9 mouse cellular contexts compared by ENCODE assay signal in the genomic region with DNA sequence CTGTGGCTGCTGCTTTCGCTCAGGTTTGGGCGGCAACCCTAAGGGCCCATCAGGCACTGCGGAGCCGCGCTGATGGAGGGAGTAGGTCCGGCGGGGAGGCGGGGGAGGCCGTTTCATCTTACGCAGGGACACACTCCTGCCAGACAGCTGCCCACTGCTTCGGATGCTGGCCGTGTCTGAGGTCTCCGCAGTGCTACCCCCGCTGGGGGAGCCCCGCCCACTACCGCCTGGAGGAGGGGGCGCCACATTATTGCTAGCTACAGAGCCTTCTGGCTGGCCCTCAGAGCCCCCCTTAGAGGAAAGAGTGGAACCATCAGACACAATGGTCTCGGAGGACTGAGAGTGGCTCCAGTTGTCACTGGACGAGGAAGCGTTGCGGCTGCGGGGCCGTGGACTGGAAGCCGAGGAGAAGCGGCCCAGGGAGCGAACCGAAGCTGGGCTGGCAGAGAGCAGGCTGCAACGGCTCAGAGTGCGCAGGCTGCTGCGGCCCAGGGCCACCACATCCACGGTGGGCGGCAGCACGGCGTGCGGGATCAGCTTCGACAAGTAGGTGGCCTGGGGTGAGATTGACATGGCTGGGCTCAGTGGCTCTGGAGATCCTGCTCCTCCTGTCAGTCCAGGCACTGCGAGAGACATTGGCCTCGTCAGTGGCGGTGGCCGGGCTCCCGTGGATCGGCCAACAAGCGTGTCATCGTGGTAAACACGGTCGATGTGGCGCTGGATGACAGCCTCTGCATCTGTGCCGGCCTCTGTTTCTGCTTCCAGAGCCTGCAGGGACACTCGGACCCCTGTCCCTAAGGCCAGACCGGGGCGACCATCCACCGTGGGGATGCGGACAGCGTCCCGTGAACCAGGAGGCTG. TPM values are rescaled to one million over a fixed set of nuclear protein-coding genes. Genes with fewer than 3 reads are reported as not detected.
A peak's percentile ranks its signal among the peaks of the same experiment; 100 is the strongest.
DNase-seq lines count a peak whose midpoint lies in the region; ATAC-seq and TF ChIP-seq lines count a peak whose summit lies in the region.
"Had no signal": no experiment of that assay in that cellular context is flagged by ENCODE, and none has a peak within 500 bp of the region (broad histone marks: within the 10 kb centered on the region; RNA-seq: fewer than 3 reads in every experiment).

No protein-coding gene starts in this region.

- peak overlapping the region; percentile 43 for H3K4me3 ChIP-seq in layer of hippocampus, adult 2 months
- H3K4me3 ChIP-seq in embryonic facial prominence, embryonic 13.5 days = peak overlapping the region; percentile 21
- H3K4me3 ChIP-seq in intestine, embryonic 14.5 days (ENCODE audit: low read depth, low read length) = peak overlapping the region; percentile 20
- H3K4me3 ChIP-seq in neural tube, embryonic 13.5 days = peak overlapping the region; percentile 31

- H3K4me2 ChIP-seq in embryonic facial prominence, embryonic 13.5 days = peak overlapping the region; percentile 50
- peak overlapping the region; percentile 44 for H3K4me2 ChIP-seq in intestine, embryonic 14.5 days (ENCODE audit: low read length)
- peak overlapping the region; percentile 57 for H3K4me2 ChIP-seq in neural tube, embryonic 13.5 days

- peaks cover 38% of the 10 kb centered on the region for H3K27me3 ChIP-seq in embryonic facial prominence, embryonic 13.5 days
- 0 out of 2 replicates have a peak, but pooled peaks cover 9% of the 10 kb centered on the region for H3K27me3 ChIP-seq in intestine, embryonic 14.5 days (replicated peaks; ENCODE audit: control insufficient read depth, insufficient read depth, low read length)
- H3K27me3 ChIP-seq in neural tube, embryonic 13.5 days = no peaks in the 10 kb centered on the region; the same call in 1 of the 2 replicates

- no peaks in the 10 kb centered on the region for H3K9me3 ChIP-seq in embryonic facial prominence, embryonic 13.5 days
- H3K9me3 ChIP-seq in intestine, embryonic 14.5 days (ENCODE audit: control insufficient read depth, low read length) = no peaks in the 10 kb centered on the region
- H3K9me3 ChIP-seq in neural tube, embryonic 13.5 days = no peaks in the 10 kb centered on the region

- H3K4me1 ChIP-seq in embryonic facial prominence, embryonic 13.5 days = peaks cover 90% of the 10 kb centered on the region
- peaks cover 28% of the 10 kb centered on the region for H3K4me1 ChIP-seq in intestine, embryonic 14.5 days (replicated peaks; ENCODE audit: control insufficient read depth, insufficient read depth, low read length)
- H3K4me1 ChIP-seq in neural tube, embryonic 13.5 days (replicated peaks) = peaks cover 53% of the 10 kb centered on the region

- H3K36me3 ChIP-seq in embryonic facial prominence, embryonic 13.5 days = peaks cover 64% of the 10 kb centered on the region
- H3K36me3 ChIP-seq in intestine, embryonic 14.5 days (ENCODE audit: control insufficient read depth, insufficient read depth, low read length) = peaks cover 42% of the 10 kb centered on the region
- H3K36me3 ChIP-seq in neural tube, embryonic 13.5 days = peaks cover 64% of the 10 kb centered on the region

- peak overlapping the region; percentile 60; the same call in 1 of the 2 replicates for H3K9ac ChIP-seq in embryonic facial prominence, embryonic 13.5 days
- H3K9ac ChIP-seq in intestine, embryonic 14.5 days (ENCODE audit: low read length) = no peak overlapping the region
- H3K9ac ChIP-seq in neural tube, embryonic 13.5 days = peak overlapping the region; percentile 63

- DNase-seq in layer of hippocampus, adult 2 months (ENCODE audit: low spot score in 2 of 2) = no peak
- DNase-seq in layer of hippocampus, adult 9-11 months = no peak
- DNase-seq in intestine, embryonic 14.5 days (ENCODE audit: low spot score) = no peak
- no peak for DNase-seq in adrenal gland, adult 8-10 months
- DNase-seq in right cerebral cortex, adult 2 months (ENCODE audit: low spot score in 2 of 2) = no peak
- DNase-seq in spleen, postnatal 4 days (ENCODE audit: low spot score in 2 of 2) = no peak
- DNase-seq: kidney, adult 2 months had no signal

- no peak for TF ChIP-seq CTCF in layer of hippocampus, adult 2 months (conservative IDR thresholded peaks at IDR 0.05)

- 30% methylated on average over 55 of the region's 55 CpGs for WGBS in embryonic facial prominence, embryonic 13.5 days
- 45% methylated on average over 55 of the region's 55 CpGs for WGBS in intestine, embryonic 14.5 days
- WGBS in neural tube, embryonic 13.5 days = 20% methylated on average over 55 of the region's 55 CpGs

- ATAC-seq in embryonic facial prominence, embryonic 13.5 days (ENCODE audit: insufficient number of reproducible peaks, insufficient read depth, low FRiP score, low TSS enrichment, low read depth) = no peak
- no peak for ATAC-seq in intestine, embryonic 14.5 days (replicated peaks; ENCODE audit: low FRiP score, low TSS enrichment, low read depth)
- peak; percentile 36 for ATAC-seq in neural tube, embryonic 13.5 days (ENCODE audit: low read depth)

- no peak overlapping the region for H3K27ac ChIP-seq in layer of hippocampus, adult 2 months
- H3K27ac ChIP-seq in embryonic facial prominence, embryonic 13.5 days = no peak overlapping the region
- H3K27ac ChIP-seq in intestine, embryonic 14.5 days (ENCODE audit: low read depth) = no peak overlapping the region
- peak overlapping the region; percentile 52 for H3K27ac ChIP-seq in neural tube, embryonic 13.5 days (replicated peaks)

RNA-seq across cellular contexts. Expression of a gene that starts 34.1 kb away (rescaled TPM):
- total RNA-seq in layer of hippocampus, adult 2 months (2021) = 10 to 100 TPM; 93.4 to 95.1 TPM
- 80.0 and 84.5 TPM in 2 replicates for polyA plus RNA-seq in embryonic facial prominence, embryonic 13.5 days (2015; fragmentation: Nextera tagmentation; extraction: Ambion mirVana)
- 92.9 and 97.2 TPM in 2 replicates for polyA plus RNA-seq in intestine, embryonic 14.5 days (2014; fragmentation: Nextera tagmentation; extraction: Ambion mirVana)
- polyA plus RNA-seq in neural tube, embryonic 13.5 days (2015; fragmentation: Nextera tagmentation; extraction: Ambion mirVana) = 106 and 108 TPM in 2 replicates
- 100 to 1,000 TPM in 1 of 4 experiments, 10 to 100 TPM in 3; 83.3 to 108 (median 89.0) TPM for total RNA-seq in adrenal gland, adult 8-10 months (2022)

RNA-seq across cellular contexts. Expression of a gene that starts 34.1 kb away (rescaled TPM):
- total RNA-seq in layer of hippocampus, adult 2 months (2021) = 10 to 100 TPM; 33.6 to 36.0 TPM
- 25.4 and 25.5 TPM in 2 replicates for polyA plus RNA-seq in embryonic facial prominence, embryonic 13.5 days (2015; fragmentation: Nextera tagmentation; extraction: Ambion mirVana)
- polyA plus RNA-seq in intestine, embryonic 14.5 days (2014; fragmentation: Nextera tagmentation; extraction: Ambion mirVana) = 14.6 and 19.5 TPM in 2 replicates
- polyA plus RNA-seq in neural tube, embryonic 13.5 days (2015; fragmentation: Nextera tagmentation; extraction: Ambion mirVana) = 15.8 and 19.9 TPM in 2 replicates
- 10 to 100 TPM; 21.7 to 31.7 (median 25.4) TPM for total RNA-seq in adrenal gland, adult 8-10 months (2022)

RNA-seq across cellular contexts. Expression of a gene that starts 37.6 kb away (rescaled TPM):
- 1 to 10 TPM; 6.7 to 7.4 TPM for total RNA-seq in layer of hippocampus, adult 2 months (2021)
- polyA plus RNA-seq in embryonic facial prominence, embryonic 13.5 days (2015; fragmentation: Nextera tagmentation; extraction: Ambion mirVana) = 7.6 and 8.4 TPM in 2 replicates
- 7.2 and 7.4 TPM in 2 replicates for polyA plus RNA-seq in intestine, embryonic 14.5 days (2014; fragmentation: Nextera tagmentation; extraction: Ambion mirVana)
- 7.5 and 10.3 TPM in 2 replicates for polyA plus RNA-seq in neural tube, embryonic 13.5 days (2015; fragmentation: Nextera tagmentation; extraction: Ambion mirVana)
- 10 to 100 TPM; 23.9 to 44.8 (median 34.4) TPM for total RNA-seq in adrenal gland, adult 8-10 months (2022)
